Mouse (Mus musculus): ENCODE data around the gene Usp17lc. TPM values are rescaled to one million over a fixed set of nuclear protein-coding genes. Genes with fewer than 3 reads are reported as not detected.

The Usp17lc gene
- polyA plus RNA-seq, 1 experiment from 2014 or later = not detected

DNA sequence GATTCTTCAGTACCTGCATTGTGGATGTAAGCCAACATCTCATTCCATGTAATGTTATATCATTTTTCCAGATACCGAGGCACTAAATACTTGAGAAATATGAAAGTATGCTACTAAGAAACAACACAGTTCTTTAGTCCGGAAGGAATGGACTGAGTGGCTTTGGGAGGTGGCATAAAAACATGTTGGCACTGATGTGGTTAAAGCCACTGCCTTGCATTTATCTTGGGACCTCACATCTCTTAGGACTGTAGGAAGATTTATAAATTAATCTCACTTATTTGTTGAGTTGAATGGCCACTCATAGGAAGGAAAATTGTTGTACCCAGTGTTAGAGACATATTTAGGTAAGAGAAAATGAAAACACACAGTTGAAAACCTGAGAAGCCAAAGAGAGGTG lies 33.9 kb downstream of the Usp17lc start, which contains the start of gene Olfr606:
Olfr606 (plus strand) TSS at position 301 of the 400 bp plus-strand sequence.
- WGBS = 85% methylated on average over 2 of the region's 2 CpGs
- no peak within 1 kb of the TSS for H3K4me2 ChIP-seq (replicated peaks; ENCODE audit: low read depth)
- no peak within 1 kb of the TSS for H3K9ac ChIP-seq (ENCODE audit: low read length)
- DNase-seq (ENCODE audit: low spot score) (no peak), ATAC-seq (ENCODE audit: low FRiP score, low TSS enrichment) (no peak)
- H3K27ac ChIP-seq (replicated peaks) = no peak within 1 kb of the TSS
- H3K4me3 ChIP-seq (ENCODE audit: low read depth, low read length) = no peak within 1 kb of the TSS
- TF ChIP-seq CTCF (IDR thresholded peaks at IDR 0.05; ENCODE audit: low read depth) (no peak), EP300 (optimal IDR thresholded peaks at IDR 0.05) (no peak)
- H3K36me3 ChIP-seq (ENCODE audit: control insufficient read depth, insufficient read depth, low read length) = no peaks in the 10 kb centered on the region
- no peaks in the 10 kb centered on the region for H3K4me1 ChIP-seq (replicated peaks; ENCODE audit: control insufficient read depth, insufficient read depth)
- no peaks in the 10 kb centered on the region for H3K27me3 ChIP-seq (ENCODE audit: control insufficient read depth, insufficient read depth, low read length)
- H3K9me3 ChIP-seq (ENCODE audit: control insufficient read depth, low read length) = no peaks in the 10 kb centered on the region

DNA sequence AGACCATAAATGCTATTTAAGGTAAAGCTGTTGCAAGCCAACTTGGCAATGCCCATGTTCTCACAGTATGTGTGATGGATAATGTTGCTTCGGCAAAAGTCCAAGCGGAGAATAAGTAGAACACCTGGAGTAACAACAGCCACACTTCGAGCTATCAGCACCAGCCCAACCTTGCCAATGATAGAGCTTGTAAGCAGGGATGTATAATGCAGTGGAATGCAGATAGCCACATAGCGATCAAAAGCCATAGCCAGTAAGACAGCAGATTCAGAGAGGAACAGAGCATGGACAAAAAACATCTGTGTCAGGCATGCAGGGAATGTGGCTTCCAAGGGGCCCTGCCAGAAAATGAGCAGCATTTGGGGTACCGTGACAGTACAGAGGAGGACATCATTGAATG lies 45.7 kb downstream of the Usp17lc start:
- Histone ChIP-seq H3K9me3 (ENCODE audit: control insufficient read depth, low read length) (no peaks in the 10 kb centered on the region), H3K36me3 (ENCODE audit: control insufficient read depth, insufficient read depth, low read length) (no peaks in the 10 kb centered on the region), H3K4me1 (replicated peaks; ENCODE audit: control insufficient read depth, insufficient read depth) (no peaks in the 10 kb centered on the region), H3K9ac (ENCODE audit: low read length) (no peak overlapping the region), H3K4me2 (replicated peaks; ENCODE audit: low read depth) (no peak overlapping the region), H3K27me3 (ENCODE audit: control insufficient read depth, insufficient read depth, low read length) (no peaks in the 10 kb centered on the region), H3K4me3 (ENCODE audit: low read depth, low read length) (no peak overlapping the region), H3K27ac (replicated peaks) (no peak overlapping the region)
- DNase-seq (ENCODE audit: low spot score) (no peak), ATAC-seq (ENCODE audit: low FRiP score, low TSS enrichment) (no peak)
- 72% methylated on average over 5 of the region's 5 CpGs for WGBS
- TF ChIP-seq EP300 (optimal IDR thresholded peaks at IDR 0.05) (no peak), CTCF (IDR thresholded peaks at IDR 0.05; ENCODE audit: low read depth) (no peak)

Small RNA genes lying within 50 kb of the gene (microRNA-seq; reads per million reads assigned to microRNA genes)
- not detected for gene Gm25774

Other genes starting within 250 kb of the Usp17lc start
- gene Olfr591, start 236.7 kb upstream of the Usp17lc start, polyA plus RNA-seq (2015; fragmentation: Nextera tagmentation; extraction: Ambion mirVana) = not detected in 2 replicates
- gene Olfr592, start 230.3 kb upstream of the Usp17lc start, polyA plus RNA-seq (2015; fragmentation: Nextera tagmentation; extraction: Ambion mirVana) = 0.04 TPM in 1 of 2 replicates, not detected in the other
- gene Olfr593, start 203.2 kb upstream of the Usp17lc start, polyA plus RNA-seq (2015; fragmentation: Nextera tagmentation; extraction: Ambion mirVana) = not detected in 2 replicates
- not detected in 2 replicates for gene Olfr594, start 198.1 kb upstream of the Usp17lc start, polyA plus RNA-seq (2015; fragmentation: Nextera tagmentation; extraction: Ambion mirVana)
- gene Usp17ld, start 162.6 kb upstream of the Usp17lc start, polyA plus RNA-seq (2015; fragmentation: Nextera tagmentation; extraction: Ambion mirVana) = not detected in 2 replicates
- not detected in 2 replicates for gene Olfr596, start 109.4 kb upstream of the Usp17lc start, polyA plus RNA-seq (2015; fragmentation: Nextera tagmentation; extraction: Ambion mirVana)
- not detected in 2 replicates for gene Olfr597, start 98.8 kb upstream of the Usp17lc start, polyA plus RNA-seq (2015; fragmentation: Nextera tagmentation; extraction: Ambion mirVana)
- gene Olfr598, start 91.5 kb upstream of the Usp17lc start, polyA plus RNA-seq (2015; fragmentation: Nextera tagmentation; extraction: Ambion mirVana) = not detected in 2 replicates
- not detected in 2 replicates for gene Olfr599, start 79.2 kb upstream of the Usp17lc start, polyA plus RNA-seq (2015; fragmentation: Nextera tagmentation; extraction: Ambion mirVana)
- not detected in 2 replicates for gene Olfr600, start 65.4 kb upstream of the Usp17lc start, polyA plus RNA-seq (2015; fragmentation: Nextera tagmentation; extraction: Ambion mirVana)
- gene Olfr601, start 52.4 kb upstream of the Usp17lc start, polyA plus RNA-seq (2015; fragmentation: Nextera tagmentation; extraction: Ambion mirVana) = not detected in 2 replicates
- gene Olfr603, start 28.9 kb upstream of the Usp17lc start, polyA plus RNA-seq (2015; fragmentation: Nextera tagmentation; extraction: Ambion mirVana) = not detected in 2 replicates
- not detected in 2 replicates for gene Olfr605, start 30.4 kb downstream of the Usp17lc start, polyA plus RNA-seq (2015; fragmentation: Nextera tagmentation; extraction: Ambion mirVana)
- gene Olfr606, start 34.0 kb downstream of the Usp17lc start, polyA plus RNA-seq (2015; fragmentation: Nextera tagmentation; extraction: Ambion mirVana) = not detected in 2 replicates
- gene Olfr607, start 49.1 kb downstream of the Usp17lc start, polyA plus RNA-seq (2015; fragmentation: Nextera tagmentation; extraction: Ambion mirVana) = not detected in 2 replicates
- gene Olfr608, start 54.8 kb downstream of the Usp17lc start, polyA plus RNA-seq (2015; fragmentation: Nextera tagmentation; extraction: Ambion mirVana) = not detected in 2 replicates
- not detected in 2 replicates for gene Olfr609, start 83.0 kb downstream of the Usp17lc start, polyA plus RNA-seq (2015; fragmentation: Nextera tagmentation; extraction: Ambion mirVana)
- not detected in 2 replicates for gene Olfr610, start 97.0 kb downstream of the Usp17lc start, polyA plus RNA-seq (2015; fragmentation: Nextera tagmentation; extraction: Ambion mirVana)
- gene Olfr611, start 105.8 kb downstream of the Usp17lc start, polyA plus RNA-seq (2015; fragmentation: Nextera tagmentation; extraction: Ambion mirVana) = not detected in 2 replicates
- gene Olfr612, start 127.6 kb downstream of the Usp17lc start, polyA plus RNA-seq (2015; fragmentation: Nextera tagmentation; extraction: Ambion mirVana) = not detected in 2 replicates
- gene Olfr613, start 133.0 kb downstream of the Usp17lc start, polyA plus RNA-seq (2015; fragmentation: Nextera tagmentation; extraction: Ambion mirVana) = not detected in 2 replicates
- gene Olfr615, start 141.0 kb downstream of the Usp17lc start, polyA plus RNA-seq (2015; fragmentation: Nextera tagmentation; extraction: Ambion mirVana) = not detected in 2 replicates
- not detected in 2 replicates for gene Olfr616, start 154.1 kb downstream of the Usp17lc start, polyA plus RNA-seq (2015; fragmentation: Nextera tagmentation; extraction: Ambion mirVana)
- gene Olfr617, start 158.0 kb downstream of the Usp17lc start, polyA plus RNA-seq (2015; fragmentation: Nextera tagmentation; extraction: Ambion mirVana) = not detected in 2 replicates
- 0.10 and 0.22 TPM in 2 replicates for gene Olfr618, start 175.0 kb downstream of the Usp17lc start, polyA plus RNA-seq (2015; fragmentation: Nextera tagmentation; extraction: Ambion mirVana)
- gene Olfr619, start 185.5 kb downstream of the Usp17lc start, polyA plus RNA-seq (2015; fragmentation: Nextera tagmentation; extraction: Ambion mirVana) = not detected in 2 replicates
- 0.10 TPM in 1 of 2 replicates, not detected in the other for gene Olfr620, start 197.5 kb downstream of the Usp17lc start, polyA plus RNA-seq (2015; fragmentation: Nextera tagmentation; extraction: Ambion mirVana)
- gene Olfr622, start 227.6 kb downstream of the Usp17lc start, polyA plus RNA-seq (2015; fragmentation: Nextera tagmentation; extraction: Ambion mirVana) = not detected in 2 replicates
- not detected in 2 replicates for gene Olfr623, start 248.6 kb downstream of the Usp17lc start, polyA plus RNA-seq (2015; fragmentation: Nextera tagmentation; extraction: Ambion mirVana)